Mouse (Mus musculus) liver, postnatal 0 days (tissue): ENCODE measurements around the gene Zscan2.

Experiments
- CTCF ChIP-seq: sonication (generic); IDR thresholded peaks from 2 replicates; pipeline ENCODE4 v1.5.1; 2016; ENCODE audit warnings: antibody characterized with exemption, low read depth
- EP300 ChIP-seq: IDR thresholded peaks from 2 replicates; pipeline ENCODE4 v1.6.1; 2016; ENCODE audit warnings: antibody characterized with exemption, low read depth, mild to moderate bottlenecking

DNA sequence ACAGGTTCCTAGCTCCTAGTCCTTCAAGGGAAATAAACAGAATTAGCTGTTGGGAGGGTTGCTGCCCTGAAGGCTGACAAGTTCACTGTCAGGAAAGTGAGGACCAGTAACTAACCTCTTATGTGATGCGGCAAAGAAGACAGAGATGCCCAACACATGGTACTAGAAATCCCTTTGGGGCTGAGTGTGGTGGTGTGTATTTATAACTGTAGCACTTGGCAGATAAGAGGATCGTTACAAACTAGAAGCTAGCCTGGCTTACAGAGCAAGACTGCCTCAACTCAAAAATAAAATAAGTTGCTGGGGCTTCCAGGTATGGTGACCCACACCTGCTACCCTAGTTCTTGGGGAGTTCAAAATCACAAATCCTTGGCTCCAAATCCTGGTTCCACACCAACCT, 11.5 kb upstream of the Zscan2 start:
- no peak for TF ChIP-seq CTCF
- no peak for TF ChIP-seq EP300
